Mouse (Mus musculus): ENCODE results near the gene Tnf.
"Not testable (repeated sequence)": the region's sequence is repeated elsewhere in the genome, so short reads cannot be mapped to it uniquely, and the experiment has no call there.

- not testable (repeated sequence) for TF ChIP-seq POLR2A (IDR thresholded peaks at IDR 0.05; ENCODE audit: insufficient read depth, low read depth, low read length); CTCF (IDR thresholded peaks at IDR 0.05)
Observed at GRCm38 (mm10) chr17:35234090-35234489, 32.3 kb upstream of the Tnf start.
